Mouse (Mus musculus) frontal cortex, adult 2 months (tissue): ENCODE measurements around the gene Macrod2. TPM values are rescaled to one million over a fixed set of nuclear protein-coding genes. Genes with fewer than 3 reads are reported as not detected.
"Not testable (repeated sequence)": the region's sequence is repeated elsewhere in the genome, so short reads cannot be mapped to it uniquely, and the experiment has no call there.

Experiments used
- DNase-seq, 2 experiments: peaks; one replicate each; pipeline ENCODE4 v3.0.0; 2022; ENCODE audit warnings: low spot score in 1 of 2; ENCODE audit errors: extremely low spot score in 1 of 2
- polyA plus RNA-seq: library from polyadenylated mRNA; depleted of rRNA; stranded (reverse); fragments of >200 nt; gene quantifications from 2 replicates; pipeline ENCODE4 v1.2.3, GENCODE M21; 2012

Macrod2 gene
- polyA plus RNA-seq, 1 experiment: 25.6 TPM

DNA sequence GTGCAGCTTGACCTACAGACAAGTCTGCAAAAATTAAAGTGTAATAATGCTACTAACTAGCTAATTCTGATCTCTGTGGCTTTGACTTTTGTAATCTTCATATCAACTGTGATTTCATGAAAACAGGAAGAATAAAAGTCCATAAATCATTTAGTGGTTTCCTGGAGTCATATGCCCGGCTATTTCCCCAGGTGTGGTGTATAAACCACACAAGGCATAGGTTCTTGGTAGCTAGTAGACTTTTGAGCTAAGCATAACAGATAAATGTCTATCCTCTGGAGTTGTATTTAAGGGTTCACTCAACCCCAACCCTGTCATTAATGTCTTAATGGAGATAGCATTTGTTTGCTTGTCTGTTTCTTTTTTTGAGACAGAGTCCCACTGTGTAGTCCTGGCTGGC lies 296.3 kb downstream of the Macrod2 start:
- no peak for DNase-seq

DNA sequence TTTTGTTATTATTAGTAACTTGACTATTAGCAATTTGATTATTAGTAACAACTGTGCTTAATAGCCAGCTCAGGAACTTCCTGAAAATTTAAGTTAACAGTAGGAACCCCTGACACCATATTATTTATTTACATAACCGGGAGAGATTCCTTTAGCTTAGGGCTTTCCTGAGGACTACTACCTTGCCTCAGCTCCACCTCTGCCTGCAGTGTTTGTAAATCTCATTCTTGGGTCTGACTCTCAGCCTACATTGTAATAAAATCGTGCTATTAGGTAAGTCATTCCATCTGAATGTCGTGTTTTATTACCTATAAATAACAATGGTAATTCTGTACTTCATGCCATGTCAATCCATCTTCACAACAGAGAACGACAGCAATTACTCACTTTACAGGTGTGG lies 297.4 kb downstream of the Macrod2 start:
- DNase-seq: no peak

DNA sequence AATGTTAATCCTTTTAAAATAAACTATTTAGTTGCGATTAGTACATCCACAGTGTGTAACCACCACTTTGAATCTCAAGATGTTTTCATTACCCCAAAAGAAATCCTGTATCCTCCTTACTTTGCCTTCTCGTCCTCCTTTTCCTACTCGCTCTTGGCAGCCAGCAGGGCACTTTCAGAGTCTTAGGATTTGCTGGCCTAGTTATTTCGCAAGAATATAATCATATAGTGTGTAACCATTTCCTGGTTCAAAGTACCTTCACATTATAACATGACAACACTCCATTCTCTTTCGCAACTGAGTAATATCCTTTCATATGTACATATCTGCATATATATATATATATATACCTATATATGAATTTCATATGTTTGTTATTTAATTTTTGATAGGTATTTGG lies 298.7 kb downstream of the Macrod2 start:
- no peak for DNase-seq

DNA sequence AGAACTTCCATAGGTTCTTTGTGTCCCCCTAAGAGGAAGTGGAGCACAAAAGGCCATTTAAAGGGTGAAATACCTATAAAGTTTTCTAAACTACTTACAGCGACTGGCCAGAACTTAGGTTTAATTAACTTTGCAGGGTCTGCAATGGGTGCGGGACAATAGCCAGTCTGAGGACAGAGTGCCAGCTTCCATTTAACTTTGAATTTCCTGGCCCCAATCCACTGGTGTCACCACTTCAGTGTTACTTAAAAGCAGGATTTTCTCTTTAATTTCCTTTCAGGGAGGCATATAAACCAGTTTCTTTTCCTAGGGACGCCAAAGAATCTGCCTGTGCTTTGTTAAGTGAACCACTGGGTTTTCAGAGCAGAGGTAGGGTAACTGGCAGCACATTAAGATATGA lies 303.5 kb downstream of the Macrod2 start:
- DNase-seq: no peak

DNA sequence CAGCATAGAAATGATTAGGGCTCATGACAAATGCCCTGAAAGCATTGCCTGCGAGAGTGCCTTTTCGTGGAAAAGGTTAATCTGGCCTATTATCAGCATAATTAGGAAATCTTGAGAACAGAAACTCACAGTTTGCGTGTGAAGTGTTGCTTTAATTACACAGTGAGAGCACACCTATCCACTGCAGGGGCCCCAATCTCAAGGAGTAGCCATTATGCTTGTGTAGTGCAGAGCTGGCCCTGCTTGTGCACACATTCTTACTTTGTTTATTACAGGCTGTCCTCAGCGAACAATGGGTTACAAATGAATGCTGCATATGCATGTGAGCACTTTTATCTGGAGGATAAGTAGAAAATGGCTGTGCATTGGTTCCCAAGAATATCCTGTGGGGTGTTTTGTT lies 308.3 kb downstream of the Macrod2 start:
- DNase-seq: no peak

DNA sequence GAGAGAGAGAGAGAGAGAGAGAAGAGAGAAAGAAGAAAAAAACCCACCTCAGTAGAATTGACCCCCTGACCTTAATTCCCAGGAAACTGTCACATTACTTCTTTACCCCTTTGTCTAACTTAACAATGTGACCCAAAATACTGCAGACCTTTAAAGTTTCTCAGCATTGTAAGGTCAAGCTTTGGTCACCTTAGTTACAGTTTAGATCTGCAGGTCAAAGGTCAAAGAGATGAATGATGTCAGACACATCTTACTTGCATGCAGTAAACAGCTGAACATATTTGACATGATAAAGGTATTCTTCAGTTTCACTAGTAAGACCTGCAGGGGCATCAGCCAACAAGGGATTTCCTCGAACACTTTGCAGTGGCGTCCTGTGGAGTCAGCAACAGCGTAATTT lies 309.0 kb downstream of the Macrod2 start:
- no peak for DNase-seq

DNA sequence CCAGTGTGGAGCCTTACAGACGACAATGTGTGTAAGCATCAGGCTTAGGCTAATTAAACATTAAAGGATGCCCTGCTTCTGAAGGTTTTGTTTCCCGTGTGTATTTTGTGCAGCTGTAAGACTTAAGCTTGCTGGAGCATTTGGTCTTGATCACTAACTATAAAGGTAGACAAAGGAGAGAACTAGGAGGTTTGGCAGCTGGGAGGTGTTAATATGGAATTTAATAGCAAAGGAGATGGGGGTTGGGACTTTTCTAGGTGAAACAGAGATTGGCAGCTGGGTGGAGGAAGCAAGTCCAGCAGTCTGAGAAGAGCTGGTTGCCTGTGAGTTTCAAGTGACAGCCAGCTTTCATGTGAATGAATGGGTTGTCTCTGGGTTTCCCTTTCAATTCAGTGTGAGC lies 310.2 kb downstream of the Macrod2 start:
- DNase-seq: no peak

DNA sequence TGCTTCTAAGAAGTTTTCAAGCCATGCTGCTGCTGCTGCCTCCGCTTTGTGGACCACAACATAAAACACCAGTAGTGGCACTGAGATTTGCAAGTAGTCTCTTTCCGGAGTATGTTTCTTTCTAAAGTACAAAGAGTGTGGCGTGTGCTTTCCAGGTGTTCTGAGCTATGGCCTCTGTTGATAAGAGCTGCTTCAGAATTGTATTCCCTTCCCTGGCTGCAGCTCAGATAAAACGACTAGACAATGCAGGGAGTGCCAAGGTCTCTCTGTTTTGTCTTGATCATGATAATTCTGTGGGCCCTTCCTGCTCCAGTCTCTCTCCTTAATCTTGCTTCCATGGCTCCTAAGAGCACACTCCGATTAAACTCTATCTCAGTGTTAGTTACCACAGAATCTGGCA lies 312.4 kb downstream of the Macrod2 start:
- no peak for DNase-seq

DNA sequence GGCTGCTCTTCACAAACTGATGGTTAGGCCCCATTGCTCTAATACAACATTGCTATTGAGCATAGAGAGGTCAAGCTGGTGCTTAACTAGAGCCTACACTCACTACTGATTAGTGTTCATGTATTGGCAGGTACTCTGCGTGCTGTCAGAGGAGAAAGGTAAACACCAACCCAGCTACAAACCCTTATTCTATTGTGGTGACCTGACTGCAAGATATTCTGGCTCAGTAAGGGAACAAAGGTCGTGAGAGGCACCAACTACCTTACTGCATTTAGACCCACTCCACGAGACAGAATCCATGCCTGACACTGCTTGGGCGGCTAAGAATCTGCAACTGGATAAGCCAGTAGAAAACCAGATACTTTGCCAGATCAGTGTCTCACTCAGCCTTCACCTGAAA lies 320.7 kb downstream of the Macrod2 start:
- DNase-seq: no peak

DNA sequence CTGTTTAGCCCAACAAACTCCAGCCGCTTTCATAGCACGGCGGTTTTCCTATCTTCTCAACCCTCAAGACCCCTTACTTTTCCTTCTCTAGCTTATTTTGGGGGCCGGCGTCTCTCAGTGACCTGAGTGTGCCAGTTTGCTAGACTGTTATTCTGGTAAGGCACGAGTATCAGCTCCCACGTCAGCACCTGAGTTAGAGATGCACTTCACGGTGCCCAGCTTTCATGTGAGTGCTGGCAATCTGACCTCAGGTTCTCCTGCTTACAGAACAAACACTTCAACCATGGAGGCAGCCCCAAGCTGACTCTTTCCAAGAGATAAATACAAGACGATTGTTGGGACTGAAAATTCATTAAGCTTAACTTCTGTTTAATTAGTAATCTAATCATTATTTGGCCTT lies 322.3 kb downstream of the Macrod2 start:
- DNase-seq: no peak

DNA sequence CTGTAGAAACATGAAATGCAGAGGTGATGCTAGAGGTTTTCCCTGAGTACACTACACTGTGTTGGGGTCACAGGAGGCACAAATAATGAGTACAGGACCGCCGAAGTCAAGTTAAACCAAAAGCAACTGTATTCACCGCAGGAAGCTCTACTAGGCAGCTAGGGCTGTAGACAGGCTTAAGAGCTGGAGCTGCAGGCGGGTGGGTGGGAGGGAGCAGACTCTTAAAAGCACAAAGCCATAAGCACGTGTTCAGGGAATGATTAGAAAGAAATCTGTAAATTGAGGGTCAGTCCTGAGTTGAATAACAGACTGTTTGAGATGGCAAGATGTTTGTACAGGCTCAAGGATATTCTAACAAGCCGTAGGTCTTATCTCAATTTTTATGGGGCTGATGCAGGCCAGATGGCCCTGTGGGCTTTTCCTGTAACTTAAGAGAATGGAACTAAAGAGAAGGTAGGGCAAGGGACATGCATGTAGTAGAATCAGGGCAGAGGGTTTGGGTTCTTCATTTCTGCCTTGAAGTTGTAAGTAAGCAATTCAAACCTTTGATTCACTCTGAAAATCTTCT lies 337.6 kb downstream of the Macrod2 start:
- no peak for DNase-seq

DNA sequence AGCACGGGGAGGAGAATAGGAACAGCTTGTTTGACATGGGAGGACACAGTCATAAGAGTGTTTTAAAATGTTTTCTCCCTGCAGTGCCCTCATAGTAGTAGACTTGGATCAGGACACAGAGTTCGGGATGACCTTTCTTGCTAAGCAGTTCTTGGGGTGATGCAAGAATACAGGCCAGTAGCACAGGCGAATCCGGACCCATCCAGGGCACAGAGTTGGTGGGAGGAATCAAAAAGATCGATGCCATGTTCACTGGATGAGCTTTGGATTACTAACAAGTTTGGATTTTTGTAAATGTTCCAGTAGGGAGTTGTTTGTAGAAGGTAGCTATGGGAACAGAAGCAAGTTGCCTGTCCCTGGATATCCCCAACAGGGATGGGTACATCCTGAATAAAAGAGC lies 345.4 kb downstream of the Macrod2 start:
- no peak for DNase-seq

DNA sequence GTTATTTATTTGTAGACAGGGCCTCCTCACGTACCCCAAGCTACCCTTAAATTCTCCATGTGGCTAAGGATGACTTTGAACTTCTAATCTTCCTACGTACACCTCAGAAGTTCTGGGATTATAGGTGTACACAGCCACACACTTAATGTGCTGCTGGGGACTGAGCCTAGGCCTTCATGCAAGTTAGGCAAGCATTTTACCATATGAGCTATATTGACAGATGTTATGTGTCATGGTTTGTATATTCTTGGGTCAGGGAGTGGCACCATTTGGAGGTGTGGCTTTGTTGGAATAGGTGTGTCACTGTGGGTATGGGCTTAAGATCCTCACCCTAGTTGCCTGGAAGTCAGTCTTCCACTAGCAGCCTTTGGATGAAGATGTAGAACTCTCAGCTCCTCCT lies 347.8 kb downstream of the Macrod2 start:
- not testable (repeated sequence) for DNase-seq

DNA sequence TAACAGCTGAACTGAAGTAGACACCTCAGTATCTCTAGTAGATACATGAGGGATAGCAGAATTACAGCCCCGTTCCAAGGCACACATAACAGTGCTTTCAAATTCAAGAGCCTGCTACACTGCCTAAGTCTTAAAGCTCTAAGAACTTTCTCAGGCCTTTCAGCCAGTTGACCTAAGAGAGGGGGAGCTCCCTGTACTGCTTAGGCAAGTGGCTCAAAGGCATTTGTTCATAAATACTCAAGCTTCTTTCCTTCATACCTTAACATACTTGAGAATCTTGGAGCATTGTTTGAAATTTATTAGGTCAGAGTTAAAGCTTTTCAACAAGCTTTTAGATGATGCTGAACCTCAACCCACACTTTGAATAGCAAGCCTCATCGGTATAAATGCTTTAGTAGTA lies 363.8 kb downstream of the Macrod2 start:
- no peak for DNase-seq

DNA sequence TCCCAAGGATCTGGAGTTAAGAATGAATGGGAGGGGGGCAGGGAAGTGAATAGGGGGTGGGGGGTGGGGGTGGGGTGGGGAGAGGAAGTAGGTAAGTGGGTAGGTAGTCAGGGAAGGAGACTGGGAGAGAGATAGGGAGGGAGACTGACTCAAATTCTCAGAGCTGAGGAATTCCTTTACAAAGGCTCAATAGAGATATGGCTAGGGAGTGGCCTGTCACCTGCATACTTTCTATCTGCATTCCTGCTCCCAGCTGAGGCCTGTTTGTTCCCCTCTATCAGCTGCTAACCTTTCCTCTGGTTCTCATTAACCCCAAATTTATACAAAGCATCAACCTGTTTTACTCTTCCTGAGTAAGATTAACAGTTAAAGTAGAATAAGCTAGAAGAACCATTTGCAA lies 364.6 kb downstream of the Macrod2 start:
- DNase-seq: no peak

DNA sequence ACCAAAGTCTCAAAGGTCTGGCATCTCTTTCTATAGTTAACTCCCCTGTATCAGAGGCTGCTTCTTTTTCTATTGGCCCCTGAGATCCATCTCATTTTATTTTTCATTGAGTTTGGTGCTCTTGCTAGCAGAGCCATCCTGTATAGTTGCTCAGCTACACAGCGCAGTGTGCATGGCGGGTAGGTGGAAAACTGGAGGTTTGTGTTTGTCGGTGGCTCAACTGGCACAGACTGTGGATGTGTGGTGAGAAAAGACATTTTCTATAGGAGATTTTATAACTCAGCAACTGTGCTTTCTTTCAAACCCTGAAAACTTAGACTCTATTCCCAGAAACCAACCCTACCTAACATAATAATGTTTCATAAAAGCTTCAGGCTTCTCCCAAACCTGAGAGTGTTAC lies 365.0 kb downstream of the Macrod2 start:
- peak in 1 of 2 experiments; percentile 54 for DNase-seq

DNA sequence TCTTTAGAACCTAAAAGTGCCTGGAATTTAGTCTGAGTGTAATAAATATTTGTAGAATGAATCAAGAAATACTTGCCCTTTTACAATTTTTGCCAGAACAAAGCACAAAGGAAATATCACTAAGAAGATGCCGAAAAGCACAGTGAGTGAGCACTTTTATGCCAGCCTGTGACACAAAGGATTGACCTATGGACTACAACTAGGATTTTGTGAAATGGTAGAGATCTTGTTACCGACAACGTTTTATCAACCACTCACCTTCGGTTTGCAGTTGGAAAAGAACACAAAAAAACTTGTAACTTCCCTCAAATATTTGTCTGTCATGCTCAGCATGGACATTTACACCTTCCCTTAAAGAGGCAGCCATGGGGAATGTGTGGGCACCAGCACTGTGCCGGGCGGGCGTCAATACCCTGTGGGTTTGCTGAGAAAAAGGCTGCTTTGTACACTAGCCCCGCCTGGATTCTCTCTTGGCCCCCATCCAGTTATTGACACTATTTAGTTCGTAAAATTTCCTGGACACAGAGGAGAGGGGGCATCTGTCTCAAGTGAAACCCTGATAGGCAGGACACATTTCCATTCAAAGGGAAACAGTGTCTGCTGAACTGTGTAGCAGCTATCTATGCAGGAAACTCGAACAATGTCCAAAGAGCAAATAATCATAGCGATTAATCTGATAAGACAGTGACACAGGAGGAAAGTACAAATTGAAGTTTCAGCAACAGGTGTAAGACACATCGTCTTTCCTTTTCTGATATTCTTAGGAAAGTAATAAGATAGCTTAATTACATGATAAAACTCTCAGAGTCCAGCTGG lies 368.2 kb downstream of the Macrod2 start:
- DNase-seq: no peak

DNA sequence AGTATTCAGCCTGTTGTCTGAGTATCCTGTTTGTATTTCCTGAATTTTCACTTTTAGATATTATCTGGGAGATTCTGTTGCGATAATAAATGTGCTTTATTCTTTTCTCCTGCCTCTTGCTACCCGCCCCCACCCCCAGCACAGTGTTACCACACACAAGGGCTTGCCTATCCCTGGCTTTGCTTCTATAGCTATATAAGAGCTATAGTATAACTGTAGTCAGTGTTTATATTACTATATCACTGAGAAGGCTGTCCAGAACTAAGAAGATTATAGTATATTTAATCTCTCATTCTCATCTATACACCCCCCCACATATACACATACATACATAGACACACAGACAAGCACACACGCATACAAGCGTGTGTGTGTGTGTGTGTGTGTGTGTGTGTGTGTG lies 374.4 kb downstream of the Macrod2 start:
- no peak for DNase-seq

DNA sequence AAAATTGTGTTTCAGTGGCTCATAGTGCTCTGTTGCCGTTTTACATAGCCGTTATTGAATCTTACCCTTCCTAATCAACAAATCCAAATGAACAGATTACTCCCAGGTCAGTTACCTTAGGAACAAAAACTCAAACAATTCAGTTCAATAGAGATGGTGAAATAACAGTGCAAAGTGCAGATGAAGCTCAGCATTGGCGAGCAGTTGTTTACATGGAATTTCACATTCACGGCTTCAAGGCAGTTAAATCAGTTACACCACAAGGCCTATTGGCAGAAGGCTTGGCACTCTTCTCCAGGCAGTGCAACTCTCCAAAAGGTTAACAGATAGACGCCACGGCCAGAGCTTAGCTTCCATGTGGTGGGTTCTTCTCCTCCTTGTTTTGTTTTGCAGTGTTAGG lies 377.7 kb downstream of the Macrod2 start:
- DNase-seq: no peak

DNA sequence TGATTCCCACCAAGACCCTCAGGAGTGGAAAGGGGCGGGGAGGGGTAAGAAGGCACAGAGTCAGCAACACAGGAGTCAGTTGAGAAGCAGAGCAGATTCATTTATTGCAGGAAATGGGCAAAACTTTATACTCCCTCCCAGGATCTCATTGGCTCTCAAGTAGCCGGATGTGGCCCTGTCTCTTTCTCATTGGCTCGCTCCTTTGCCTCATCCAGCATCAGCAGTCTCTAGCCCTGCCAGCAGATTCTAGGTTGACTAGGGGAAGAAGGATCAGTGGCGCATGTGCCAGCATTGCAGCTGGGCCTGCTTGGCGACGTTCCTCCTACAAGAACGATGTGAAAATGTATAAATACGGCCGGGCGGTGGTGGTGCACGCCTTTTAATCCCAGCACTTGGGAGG lies 378.3 kb downstream of the Macrod2 start:
- no peak for DNase-seq

DNA sequence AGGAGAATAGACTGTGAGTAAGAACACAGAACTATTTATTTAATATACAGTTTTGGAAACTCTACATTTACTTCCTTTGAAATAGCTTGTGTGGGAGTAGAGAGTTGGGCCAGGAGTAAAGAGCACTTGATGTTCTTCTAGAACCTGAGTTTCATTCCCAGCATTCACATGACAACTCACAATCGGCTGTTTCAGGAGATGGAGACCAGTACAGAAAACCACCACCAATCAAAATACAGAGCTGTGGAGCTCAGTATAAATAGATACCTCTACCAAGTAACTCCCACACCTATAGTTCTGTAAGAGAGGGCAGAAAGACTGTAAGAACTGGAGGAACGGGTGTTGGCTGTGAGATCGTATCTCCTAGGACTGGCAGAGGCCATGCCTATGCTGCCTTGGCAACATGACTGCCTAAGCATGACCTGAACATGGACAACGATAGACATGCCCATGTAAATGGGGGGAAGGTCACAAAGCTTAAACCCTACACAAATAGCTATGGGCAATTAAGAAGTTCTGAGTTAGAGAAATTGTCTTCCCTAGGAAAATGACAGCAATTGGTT lies 379.8 kb downstream of the Macrod2 start:
- DNase-seq: peak in 1 of 2 experiments; percentile 10

DNA sequence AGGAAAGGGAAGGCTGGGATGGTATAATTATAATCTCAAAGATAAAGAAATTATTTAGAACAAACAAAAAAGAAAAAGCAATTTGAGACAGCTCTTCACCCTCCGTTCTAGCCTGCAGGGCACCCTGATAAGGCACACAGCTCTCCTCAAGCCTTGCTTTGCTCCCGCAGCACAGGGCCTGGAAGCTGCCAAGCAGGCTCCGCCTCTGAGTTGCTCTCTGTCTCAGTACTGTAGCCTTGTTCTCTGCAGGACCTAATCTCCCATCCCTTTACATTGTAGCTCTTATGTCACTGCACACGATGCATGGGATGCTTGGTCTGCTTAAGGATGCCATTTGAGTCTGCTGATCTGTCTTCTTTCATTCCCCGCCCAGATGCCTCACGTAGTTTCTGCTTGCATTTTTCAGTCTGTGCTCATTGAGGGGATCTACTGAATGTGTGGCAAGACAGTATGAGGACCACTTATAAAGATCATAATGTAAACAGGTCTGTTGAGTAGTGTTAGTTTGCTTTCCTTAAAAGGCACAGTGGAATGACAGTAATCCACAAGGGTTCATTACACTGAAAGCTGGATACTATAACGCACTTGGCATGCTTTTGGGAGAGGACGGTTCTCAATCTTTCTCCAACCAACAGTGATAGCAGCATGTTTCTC lies 380.5 kb downstream of the Macrod2 start:
- DNase-seq: no peak
